Mouse (Mus musculus) T-cell, adult 2 months (primary cell): ENCODE data around the gene Cdk4.

Experiments used
- DNase-seq: peaks from one replicate; pipeline ENCODE4 v3.0.0; 2022; ENCODE audit warnings: low spot score

The Cdk4 gene

DNA sequence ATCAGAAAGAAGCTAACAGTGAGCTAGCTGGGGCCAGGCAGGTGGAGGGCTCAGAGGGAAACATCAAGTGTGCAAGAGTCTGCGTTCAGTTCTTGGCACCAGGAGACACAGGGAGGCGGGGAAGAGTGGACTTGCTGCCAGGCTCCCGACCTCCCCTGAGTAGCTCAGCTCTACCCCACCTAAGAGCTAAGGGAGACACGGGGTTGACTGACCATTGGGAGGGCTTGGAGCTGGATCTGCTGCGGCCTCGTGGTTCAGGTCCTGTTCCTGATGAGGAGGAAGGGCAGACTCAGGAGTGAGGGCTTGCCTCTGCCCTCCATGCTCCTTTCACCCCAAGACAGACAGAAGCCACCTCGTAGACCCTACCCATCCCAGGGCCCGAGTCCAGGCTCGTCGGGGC, 35.9 kb downstream of the Cdk4 start:
- DNase-seq: no peak

DNA sequence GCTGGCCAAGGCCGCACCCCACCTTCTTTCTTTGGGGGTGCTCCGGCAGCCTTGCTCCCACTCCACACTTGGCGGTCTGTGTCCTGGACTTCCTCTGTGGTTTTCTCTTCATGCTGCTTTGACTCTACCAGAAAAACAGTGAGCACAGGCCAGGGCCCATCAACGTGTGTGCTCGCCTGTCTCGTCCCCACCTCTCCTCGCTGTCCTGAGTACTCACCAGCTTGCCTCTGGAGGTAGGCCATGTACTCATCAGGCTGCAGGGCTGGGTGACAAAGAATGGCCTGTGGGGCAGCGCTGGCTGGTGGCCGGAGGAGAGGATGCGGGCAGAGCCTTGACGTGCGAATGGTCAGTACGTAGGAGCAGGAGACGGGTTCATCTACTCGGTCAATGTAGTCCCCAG, 36.5 kb downstream of the Cdk4 start:
- DNase-seq: no peak

DNA sequence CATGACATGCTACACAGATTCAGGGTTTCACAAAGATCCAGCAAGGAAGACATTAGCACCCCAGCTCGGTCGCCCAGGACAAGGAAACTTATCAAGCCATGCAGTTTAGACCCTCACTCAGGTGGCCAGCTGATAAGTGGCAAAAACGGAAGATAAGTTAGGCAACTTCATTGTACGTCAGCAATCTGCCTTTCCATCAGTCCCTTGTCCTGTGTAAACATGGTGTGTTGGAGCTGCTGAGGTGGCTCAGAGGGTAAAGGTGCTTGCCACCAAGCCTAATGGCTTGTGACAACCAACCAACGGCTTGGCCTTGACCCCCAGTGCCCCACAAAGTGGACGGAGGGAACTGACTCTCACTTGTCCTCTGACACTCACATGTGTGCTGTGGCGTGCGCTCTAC, 37.1 kb downstream of the Cdk4 start:
- no peak for DNase-seq

DNA sequence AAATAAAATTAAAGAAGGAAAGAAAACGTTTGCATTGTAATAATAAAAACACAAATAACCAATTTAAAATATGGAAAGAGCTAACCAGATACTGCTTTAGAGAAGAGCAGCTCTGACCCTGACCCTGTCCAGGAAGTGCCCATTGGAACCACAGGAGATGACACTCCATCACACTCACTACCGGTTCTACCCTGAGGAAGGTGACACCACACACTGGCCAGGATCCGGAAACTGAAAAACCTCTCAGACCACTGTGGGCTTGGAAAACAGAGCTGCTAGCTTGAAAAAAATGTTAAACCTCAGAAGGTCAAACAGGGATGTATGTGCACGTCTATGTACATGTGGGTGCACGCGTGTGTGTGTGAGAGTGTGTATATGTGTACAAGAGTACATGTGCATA, 37.8 kb downstream of the Cdk4 start:
- DNase-seq: no peak

DNA sequence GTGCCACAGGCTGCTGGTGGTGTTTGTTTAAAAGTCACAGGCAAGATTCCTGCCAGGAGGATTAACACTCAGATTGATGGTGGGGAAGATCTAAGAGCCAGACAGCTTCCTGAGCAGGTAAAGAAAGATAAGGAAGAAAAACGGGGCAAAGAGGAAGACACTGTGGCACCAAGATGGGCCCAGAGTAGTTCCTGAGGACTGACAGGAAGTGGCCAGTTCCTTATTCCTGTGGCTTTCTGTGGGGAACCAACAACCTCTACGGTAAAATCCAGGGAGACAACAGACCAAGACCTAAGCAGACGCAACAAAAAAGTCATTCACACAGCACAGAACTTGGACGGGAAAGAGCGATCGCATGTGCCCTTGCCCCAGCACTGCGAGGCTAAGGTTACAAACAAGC, 40.3 kb downstream of the Cdk4 start:
- no peak for DNase-seq

DNA sequence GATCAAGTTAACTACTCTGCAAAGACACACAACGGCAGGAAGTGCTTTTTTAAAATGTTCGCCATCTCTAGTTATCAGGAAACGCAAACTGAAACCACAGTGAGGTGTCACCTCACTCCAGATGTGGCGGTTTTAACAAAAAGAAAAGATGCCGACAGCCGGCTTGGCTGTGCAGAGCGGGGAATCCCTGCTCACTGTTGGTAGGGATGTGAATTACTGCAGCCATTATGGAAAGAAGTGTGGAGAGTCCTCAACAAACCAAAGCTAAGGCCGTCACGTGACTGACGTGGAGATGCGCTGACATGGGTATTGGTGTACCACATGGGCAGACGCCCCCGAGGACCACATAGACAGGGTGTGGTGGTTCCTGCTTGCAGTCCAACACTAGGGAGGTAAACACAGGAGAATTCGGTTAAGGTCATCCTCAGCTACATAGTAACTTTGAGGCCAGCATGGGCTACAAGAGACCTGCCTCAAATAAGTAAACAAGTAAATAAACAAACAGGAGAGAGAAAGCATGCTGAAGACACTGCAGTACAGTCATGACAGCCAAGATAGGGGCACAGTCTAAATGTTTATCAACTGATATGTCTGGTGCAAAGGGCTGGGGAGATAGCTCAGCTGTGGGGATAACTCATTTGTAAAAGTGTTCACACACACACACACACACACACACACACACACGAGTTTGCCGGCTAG, 44.4 kb downstream of the Cdk4 start:
- DNase-seq: peak; percentile 60

DNA sequence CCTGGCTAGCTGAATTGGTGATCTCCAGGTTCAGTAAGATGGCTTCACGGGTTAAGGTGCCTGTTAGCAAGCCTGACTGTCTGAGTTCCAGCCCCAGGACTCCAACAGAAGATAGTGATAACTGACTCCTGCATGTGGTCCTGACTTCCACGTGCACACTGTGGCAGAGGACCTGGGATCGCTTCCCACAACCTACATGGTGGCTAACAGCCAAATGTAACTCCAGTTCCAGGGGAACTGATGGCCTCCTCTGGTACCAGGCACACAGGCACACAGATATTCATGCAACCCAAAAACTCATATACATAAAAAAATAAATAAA, 44.9 kb downstream of the Cdk4 start:
- DNase-seq: no peak

DNA sequence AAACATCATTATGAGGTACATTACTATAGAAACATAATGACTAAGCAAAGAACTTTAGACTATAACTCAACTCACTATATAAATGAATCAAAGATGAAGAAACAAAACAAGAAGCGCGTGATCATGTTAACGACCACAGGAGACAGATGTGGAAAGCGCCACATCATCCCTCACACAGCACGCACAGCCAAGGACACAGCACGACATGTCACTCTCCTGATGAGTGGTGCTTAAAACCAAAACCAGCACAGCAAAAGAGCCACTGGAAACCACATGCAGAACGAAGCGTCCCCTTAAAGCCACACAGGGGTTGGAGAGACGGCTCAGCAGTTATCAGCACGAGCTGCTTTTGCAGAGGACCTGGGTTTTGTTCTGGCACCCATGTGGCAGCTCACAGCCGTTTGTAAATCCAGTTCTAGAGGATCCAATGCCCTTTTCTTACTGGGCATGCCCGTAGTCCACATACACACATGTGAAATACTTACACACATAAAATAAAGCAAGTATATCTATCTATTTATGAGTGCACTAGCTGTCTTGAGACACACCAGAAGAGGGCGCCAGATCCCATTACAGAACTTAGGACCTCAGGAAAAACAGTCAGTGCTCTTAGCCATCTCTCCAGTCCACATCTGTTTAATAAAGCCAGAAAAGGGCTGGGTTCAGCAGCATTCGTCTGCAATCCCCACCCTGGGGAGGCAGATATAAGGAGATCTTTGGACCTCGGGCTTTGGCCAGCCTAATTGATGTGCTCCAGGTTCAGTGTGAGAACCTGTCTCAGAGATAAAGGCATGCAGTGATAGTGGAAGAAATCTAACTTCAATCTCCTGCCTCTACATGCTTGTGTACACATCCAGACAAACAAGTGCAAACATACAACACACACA, 47.9 kb downstream of the Cdk4 start:
- DNase-seq: peak; percentile 30

DNA sequence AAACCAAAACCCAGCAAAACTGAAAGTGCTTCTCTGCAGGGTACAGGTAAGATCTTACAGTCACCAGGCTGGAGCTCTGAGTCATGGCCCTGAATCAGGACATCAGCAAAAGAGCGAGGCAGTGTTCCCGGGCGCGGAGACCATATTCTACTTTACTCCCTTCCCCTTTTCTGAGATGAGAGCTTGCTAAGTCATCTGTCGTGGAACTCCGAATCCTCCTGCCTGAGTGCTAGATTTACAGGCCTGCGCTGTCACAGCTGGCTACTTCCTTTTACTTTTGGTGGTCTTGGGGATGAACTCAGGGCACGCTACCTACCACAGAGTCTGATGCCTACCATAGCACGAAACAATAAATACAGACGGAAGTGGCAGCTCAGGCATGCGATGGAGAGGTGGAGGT, 51.1 kb downstream of the Cdk4 start:
- DNase-seq: no peak

DNA sequence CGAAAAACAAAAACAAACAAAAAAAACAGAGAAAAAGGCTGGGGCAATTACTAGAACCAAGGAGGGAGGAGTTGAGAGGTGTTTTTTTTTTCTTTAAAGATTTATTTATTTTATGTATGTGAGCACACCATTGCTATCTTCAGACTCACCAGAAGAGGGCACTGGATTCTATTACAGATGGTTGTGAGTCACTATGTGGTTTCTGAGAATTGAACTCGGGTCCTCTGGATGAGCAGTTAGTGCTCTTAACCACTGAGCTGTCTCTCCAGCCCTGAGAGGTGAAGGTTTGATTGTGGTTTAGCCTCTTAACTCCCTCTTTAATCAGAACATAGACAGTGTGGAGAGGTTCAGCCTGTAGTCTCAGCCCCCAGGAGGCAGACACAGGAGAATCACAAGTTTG, 51.7 kb downstream of the Cdk4 start:
- no peak for DNase-seq
